Mouse (Mus musculus) lung, adult 2 months (tissue): ENCODE measurements around the gene Pla1a.

Experiments used
- CTCF ChIP-seq: fragments of 200-500 bp; IDR thresholded peaks from 2 replicates; pipeline ENCODE4 v1.5.1; 2011; ENCODE audit warnings: mild to moderate bottlenecking, low read length, control low read depth; ENCODE audit not compliant: insufficient read depth
- POLR2A ChIP-seq: fragments of 200-500 bp; IDR thresholded peaks from 2 replicates; pipeline ENCODE4 v1.6.1; 2011; ENCODE audit warnings: low read depth, mild to moderate bottlenecking, control low read depth, low read length, borderline replicate concordance; ENCODE audit errors: extremely low read depth

DNA sequence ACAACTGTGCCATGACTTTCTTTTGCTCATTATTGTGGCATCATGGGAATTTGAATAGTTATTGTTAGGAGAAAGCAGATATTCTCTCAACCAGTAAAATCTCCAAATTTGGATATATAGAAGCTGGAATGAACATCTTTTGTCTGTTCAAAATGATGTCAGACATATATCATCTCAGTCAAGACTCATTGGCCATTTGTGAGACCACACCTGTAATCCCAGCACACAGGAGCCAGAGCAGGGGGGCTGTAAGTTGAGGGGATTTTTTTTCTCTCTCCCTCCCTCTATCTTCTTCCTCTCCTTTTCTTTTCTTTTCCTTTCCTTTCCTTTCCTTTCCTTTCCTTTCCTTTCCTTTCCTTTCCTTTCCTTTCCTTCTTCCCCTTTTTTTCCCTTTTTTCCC lies 80.1 kb downstream of the Pla1a start:
- TF ChIP-seq POLR2A (no peak), CTCF (no peak)
